Mouse (Mus musculus): ENCODE results near the gene Snx13. TPM values are rescaled to one million over a fixed set of nuclear protein-coding genes. Genes with fewer than 3 reads are reported as not detected.

Gene Snx13
- polyA plus RNA-seq, 1 experiment from 2014 or later = 32.1 TPM

DNA sequence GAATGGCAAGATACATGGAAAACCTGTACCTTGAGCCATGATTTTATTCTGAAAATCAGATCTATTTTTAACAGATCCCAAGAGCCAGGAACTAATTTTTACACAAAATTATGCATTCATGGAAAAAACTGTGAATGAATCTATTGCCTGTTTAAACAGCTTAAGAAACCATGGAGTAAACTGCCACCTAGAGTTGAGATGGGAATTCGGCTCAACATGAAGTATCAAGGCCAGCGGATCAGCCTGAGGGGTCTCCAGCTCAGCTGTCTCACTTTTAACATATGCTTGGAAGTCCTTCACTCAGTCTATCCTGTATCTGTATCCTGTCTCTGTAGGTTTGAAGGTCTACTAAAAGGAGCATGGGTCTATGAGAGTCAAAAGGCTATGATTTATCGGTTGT lies 30.9 kb upstream of the Snx13 start:
- Histone ChIP-seq H3K4me3 (replicated peaks; ENCODE audit: low read length) (no peak overlapping the region), H3K9me3 (ENCODE audit: control insufficient read depth, low read length) (no peaks in the 10 kb centered on the region), H3K27ac (ENCODE audit: low read length) (no peak overlapping the region), H3K36me3 (ENCODE audit: control insufficient read depth, insufficient read depth) (no peaks in the 10 kb centered on the region), H3K27me3 (replicated peaks; ENCODE audit: control insufficient read depth, insufficient read depth, low read length) (no peaks in the 10 kb centered on the region), H3K4me1 (replicated peaks; ENCODE audit: control insufficient read depth, insufficient read depth, low read length) (no peaks in the 10 kb centered on the region), H3K4me2 (ENCODE audit: low read length) (no peak overlapping the region), H3K9ac (replicated peaks; ENCODE audit: low read depth, low read length) (no peak overlapping the region)
- peak; percentile 86 for ATAC-seq
- 51% methylated on average over 3 of the region's 3 CpGs for WGBS

DNA sequence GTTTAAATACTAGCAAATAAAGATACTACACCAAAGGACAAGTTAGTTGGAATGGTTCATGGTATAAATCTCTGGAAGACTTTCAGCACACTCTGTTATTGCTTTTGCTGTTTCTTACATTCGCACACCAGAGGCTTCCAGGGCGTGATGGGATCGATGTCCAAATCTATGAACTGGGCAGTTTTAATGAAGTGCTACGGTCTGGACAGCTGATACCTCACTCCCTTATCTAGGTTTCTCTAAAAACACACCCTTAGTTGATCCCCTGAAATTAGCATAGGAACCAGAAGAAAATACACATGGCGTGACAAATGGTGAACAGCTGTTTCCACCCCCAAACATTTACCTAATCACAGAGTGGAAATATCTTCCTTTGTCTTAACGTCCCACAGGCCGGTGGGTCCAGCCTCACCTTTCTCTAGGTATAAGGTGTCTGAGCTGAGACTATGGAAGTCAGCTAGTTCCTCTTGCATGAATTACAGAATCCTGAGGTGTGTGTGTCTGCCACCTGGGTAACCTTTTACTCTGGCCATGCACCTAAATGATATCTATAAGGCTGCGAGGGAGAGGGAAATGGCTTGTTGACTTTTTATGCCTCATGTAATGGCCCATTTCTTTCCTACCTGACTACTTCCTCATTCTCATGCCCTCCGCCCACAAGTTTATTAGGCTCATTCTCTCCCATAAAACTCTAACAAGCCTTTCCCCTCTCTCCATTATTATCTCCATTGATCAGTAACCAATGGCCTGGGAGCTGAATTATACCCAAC lies 30.3 kb upstream of the Snx13 start:
- Histone ChIP-seq H3K27me3 (replicated peaks; ENCODE audit: control insufficient read depth, insufficient read depth, low read length) (no peaks in the 10 kb centered on the region), H3K9me3 (ENCODE audit: control insufficient read depth, low read length) (no peaks in the 10 kb centered on the region), H3K4me2 (ENCODE audit: low read length) (no peak overlapping the region), H3K36me3 (ENCODE audit: control insufficient read depth, insufficient read depth) (no peaks in the 10 kb centered on the region), H3K4me1 (replicated peaks; ENCODE audit: control insufficient read depth, insufficient read depth, low read length) (no peaks in the 10 kb centered on the region), H3K27ac (ENCODE audit: low read length) (no peak overlapping the region), H3K9ac (replicated peaks; ENCODE audit: low read depth, low read length) (no peak overlapping the region), H3K4me3 (replicated peaks; ENCODE audit: low read length) (no peak overlapping the region)
- ATAC-seq = peak; percentile 14; the same call in 1 of the 2 replicates
- WGBS = 95% methylated on average over 9 of the region's 9 CpGs

DNA sequence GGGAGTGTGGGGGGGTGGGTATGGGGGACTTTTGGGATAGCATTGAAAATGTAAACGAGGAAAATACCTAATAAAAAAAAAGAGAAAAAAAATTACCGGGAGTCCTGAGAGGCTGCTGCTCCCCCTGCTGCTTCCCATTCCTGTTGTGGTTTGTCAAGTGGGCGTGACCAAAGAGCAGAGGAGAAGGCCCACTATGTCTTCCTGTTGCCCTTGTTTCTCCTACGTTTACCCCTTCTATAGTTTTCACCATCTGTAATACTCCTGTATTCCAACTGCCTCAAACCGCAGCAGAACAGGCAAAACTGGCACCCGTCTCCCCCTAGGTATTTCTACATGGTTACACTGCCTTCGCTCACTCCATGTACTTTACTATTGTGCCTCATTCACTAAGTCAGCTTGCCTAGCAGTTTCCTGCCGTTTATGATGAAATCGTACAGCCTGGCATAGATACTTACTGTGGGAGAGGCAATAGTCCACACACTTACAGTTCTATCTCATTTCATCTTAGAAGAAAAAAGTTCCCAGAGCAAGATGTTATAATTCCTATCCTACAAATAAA lies 28.2 kb upstream of the Snx13 start:
- H3K27ac ChIP-seq (ENCODE audit: low read length) = no peak overlapping the region
- ATAC-seq = no peak
- H3K4me2 ChIP-seq (ENCODE audit: low read length) = no peak overlapping the region
- no peak overlapping the region for H3K4me3 ChIP-seq (replicated peaks; ENCODE audit: low read length)
- H3K27me3 ChIP-seq (replicated peaks; ENCODE audit: control insufficient read depth, insufficient read depth, low read length) = no peaks in the 10 kb centered on the region
- H3K9me3 ChIP-seq (ENCODE audit: control insufficient read depth, low read length) = no peaks in the 10 kb centered on the region
- WGBS = 85% methylated on average over 9 of the region's 9 CpGs
- H3K9ac ChIP-seq (replicated peaks; ENCODE audit: low read depth, low read length) = no peak overlapping the region
- H3K4me1 ChIP-seq (replicated peaks; ENCODE audit: control insufficient read depth, insufficient read depth, low read length) = no peaks in the 10 kb centered on the region
- no peaks in the 10 kb centered on the region for H3K36me3 ChIP-seq (ENCODE audit: control insufficient read depth, insufficient read depth)

DNA sequence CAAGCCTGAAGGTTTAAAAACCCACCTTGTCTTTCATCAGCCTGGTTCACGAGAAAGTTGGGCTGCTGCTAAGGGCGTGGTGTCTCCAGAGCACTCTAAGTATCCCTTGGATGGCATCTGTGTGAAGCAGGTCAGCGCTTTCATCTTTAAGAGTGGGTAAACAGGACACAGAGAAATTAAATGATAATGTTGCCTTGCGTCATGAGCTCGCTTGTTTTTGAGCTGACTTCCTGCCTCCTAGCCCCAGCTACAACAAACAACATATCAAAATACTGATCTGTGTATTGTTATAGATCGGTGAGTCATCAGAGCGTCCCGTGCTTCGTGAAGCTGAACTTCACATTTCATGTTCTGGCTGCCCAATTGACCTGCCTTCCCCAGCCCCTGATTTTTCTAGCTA lies 25.7 kb upstream of the Snx13 start:
- no peaks in the 10 kb centered on the region for H3K9me3 ChIP-seq (ENCODE audit: control insufficient read depth, low read length)
- 88% methylated on average over 9 of the region's 9 CpGs for WGBS
- H3K9ac ChIP-seq (replicated peaks; ENCODE audit: low read depth, low read length) = no peak overlapping the region
- no peak for ATAC-seq
- H3K27me3 ChIP-seq (replicated peaks; ENCODE audit: control insufficient read depth, insufficient read depth, low read length) = no peaks in the 10 kb centered on the region
- no peaks in the 10 kb centered on the region for H3K36me3 ChIP-seq (ENCODE audit: control insufficient read depth, insufficient read depth)
- H3K4me1 ChIP-seq (replicated peaks; ENCODE audit: control insufficient read depth, insufficient read depth, low read length) = peaks cover 4% of the 10 kb centered on the region; the same call in 1 of the 2 replicates
- H3K4me3 ChIP-seq (replicated peaks; ENCODE audit: low read length) = no peak overlapping the region
- H3K27ac ChIP-seq (ENCODE audit: low read length) = no peak overlapping the region
- H3K4me2 ChIP-seq (ENCODE audit: low read length) = no peak overlapping the region

DNA sequence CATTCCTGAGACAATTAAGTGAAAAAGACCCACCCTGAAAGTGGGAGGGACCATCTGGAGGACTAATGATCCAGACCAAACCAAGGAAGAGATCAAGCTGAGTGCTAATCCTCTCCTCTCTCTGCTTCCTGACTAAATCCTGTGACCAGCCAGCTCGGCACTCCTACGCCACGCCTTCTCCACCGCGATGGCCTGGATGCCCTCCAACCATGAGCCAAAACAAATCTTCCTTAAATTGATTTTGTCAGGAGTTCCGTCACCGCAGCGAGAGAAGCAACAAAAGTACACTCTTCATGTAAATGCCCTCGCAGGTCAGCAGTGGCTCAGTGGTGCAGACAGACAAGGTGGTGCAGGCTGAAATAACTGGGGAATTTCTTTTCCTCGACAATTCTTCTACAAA lies 24.9 kb upstream of the Snx13 start:
- H3K27ac ChIP-seq (ENCODE audit: low read length) = no peak overlapping the region
- H3K9ac ChIP-seq (replicated peaks; ENCODE audit: low read depth, low read length) = no peak overlapping the region
- no peaks in the 10 kb centered on the region for H3K36me3 ChIP-seq (ENCODE audit: control insufficient read depth, insufficient read depth)
- ATAC-seq = no peak
- no peak overlapping the region for H3K4me2 ChIP-seq (ENCODE audit: low read length)
- H3K4me1 ChIP-seq (replicated peaks; ENCODE audit: control insufficient read depth, insufficient read depth, low read length) = peaks cover 4% of the 10 kb centered on the region; the same call in 1 of the 2 replicates
- 40% methylated on average over 10 of the region's 10 CpGs for WGBS
- H3K9me3 ChIP-seq (ENCODE audit: control insufficient read depth, low read length) = no peaks in the 10 kb centered on the region
- H3K4me3 ChIP-seq (replicated peaks; ENCODE audit: low read length) = no peak overlapping the region
- no peaks in the 10 kb centered on the region for H3K27me3 ChIP-seq (replicated peaks; ENCODE audit: control insufficient read depth, insufficient read depth, low read length)

DNA sequence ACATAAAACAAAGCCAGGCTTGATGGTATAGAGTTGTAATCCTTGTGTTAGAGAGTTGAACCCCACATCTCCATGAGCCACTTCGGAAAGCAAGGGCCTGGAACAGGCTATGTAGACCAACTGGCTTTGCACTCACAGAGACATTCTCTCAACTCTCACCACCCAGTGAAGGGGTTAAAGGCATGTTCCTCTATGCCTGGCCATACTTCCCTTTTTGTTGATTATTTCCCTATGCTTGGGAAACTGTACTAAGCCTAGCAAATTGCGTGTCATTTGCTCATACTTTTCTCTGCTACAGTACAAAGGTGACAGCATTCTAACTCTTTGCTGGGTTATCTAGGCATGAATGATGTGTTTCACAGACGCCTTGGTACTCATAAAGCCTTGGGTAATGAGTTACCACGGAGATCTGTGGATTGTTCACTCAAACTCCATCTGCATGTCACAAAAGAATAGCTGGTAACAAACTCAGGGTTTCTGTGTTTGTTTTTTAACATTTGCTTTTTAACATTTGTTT lies 21.0 kb upstream of the Snx13 start:
- ATAC-seq = no peak
- no peak overlapping the region for H3K9ac ChIP-seq (replicated peaks; ENCODE audit: low read depth, low read length)
- no peaks in the 10 kb centered on the region for H3K9me3 ChIP-seq (ENCODE audit: control insufficient read depth, low read length)
- H3K27ac ChIP-seq (ENCODE audit: low read length) = no peak overlapping the region
- no peaks in the 10 kb centered on the region for H3K27me3 ChIP-seq (replicated peaks; ENCODE audit: control insufficient read depth, insufficient read depth, low read length)
- H3K4me1 ChIP-seq (replicated peaks; ENCODE audit: control insufficient read depth, insufficient read depth, low read length) = peaks cover 4% of the 10 kb centered on the region; the same call in 1 of the 2 replicates
- no peaks in the 10 kb centered on the region for H3K36me3 ChIP-seq (ENCODE audit: control insufficient read depth, insufficient read depth)
- H3K4me2 ChIP-seq (ENCODE audit: low read length) = no peak overlapping the region
- WGBS = 44% methylated on average over 4 of the region's 4 CpGs
- H3K4me3 ChIP-seq (replicated peaks; ENCODE audit: low read length) = no peak overlapping the region

DNA sequence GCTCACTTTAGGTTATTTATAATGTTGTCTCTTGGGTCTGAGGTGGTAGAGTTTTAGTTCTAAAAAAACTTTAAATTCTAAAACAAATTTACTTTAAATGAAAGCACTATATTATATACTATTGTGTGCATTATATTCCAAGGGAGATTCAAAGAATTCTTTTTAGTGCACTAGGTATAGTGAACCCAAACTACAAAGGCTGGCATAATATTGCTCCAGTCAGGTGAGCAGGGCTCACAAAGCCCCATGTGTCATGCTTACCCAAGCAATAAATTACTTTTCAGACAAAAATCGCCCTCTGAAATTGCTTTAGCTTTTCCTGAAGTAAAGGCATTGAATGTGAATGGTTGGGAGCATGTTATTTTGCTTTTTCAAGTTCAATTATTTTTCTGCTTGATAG lies 19.5 kb upstream of the Snx13 start:
- WGBS = 23% methylated on average over 1 of the region's 1 CpGs
- no peak overlapping the region for H3K27ac ChIP-seq (ENCODE audit: low read length)
- no peak overlapping the region for H3K4me3 ChIP-seq (replicated peaks; ENCODE audit: low read length)
- H3K9ac ChIP-seq (replicated peaks; ENCODE audit: low read depth, low read length) = no peak overlapping the region
- no peak for ATAC-seq
- no peaks in the 10 kb centered on the region for H3K27me3 ChIP-seq (replicated peaks; ENCODE audit: control insufficient read depth, insufficient read depth, low read length)
- peaks cover 4% of the 10 kb centered on the region; the same call in 1 of the 2 replicates for H3K4me1 ChIP-seq (replicated peaks; ENCODE audit: control insufficient read depth, insufficient read depth, low read length)
- no peaks in the 10 kb centered on the region for H3K36me3 ChIP-seq (ENCODE audit: control insufficient read depth, insufficient read depth)
- H3K4me2 ChIP-seq (ENCODE audit: low read length) = no peak overlapping the region
- H3K9me3 ChIP-seq (ENCODE audit: control insufficient read depth, low read length) = no peaks in the 10 kb centered on the region

DNA sequence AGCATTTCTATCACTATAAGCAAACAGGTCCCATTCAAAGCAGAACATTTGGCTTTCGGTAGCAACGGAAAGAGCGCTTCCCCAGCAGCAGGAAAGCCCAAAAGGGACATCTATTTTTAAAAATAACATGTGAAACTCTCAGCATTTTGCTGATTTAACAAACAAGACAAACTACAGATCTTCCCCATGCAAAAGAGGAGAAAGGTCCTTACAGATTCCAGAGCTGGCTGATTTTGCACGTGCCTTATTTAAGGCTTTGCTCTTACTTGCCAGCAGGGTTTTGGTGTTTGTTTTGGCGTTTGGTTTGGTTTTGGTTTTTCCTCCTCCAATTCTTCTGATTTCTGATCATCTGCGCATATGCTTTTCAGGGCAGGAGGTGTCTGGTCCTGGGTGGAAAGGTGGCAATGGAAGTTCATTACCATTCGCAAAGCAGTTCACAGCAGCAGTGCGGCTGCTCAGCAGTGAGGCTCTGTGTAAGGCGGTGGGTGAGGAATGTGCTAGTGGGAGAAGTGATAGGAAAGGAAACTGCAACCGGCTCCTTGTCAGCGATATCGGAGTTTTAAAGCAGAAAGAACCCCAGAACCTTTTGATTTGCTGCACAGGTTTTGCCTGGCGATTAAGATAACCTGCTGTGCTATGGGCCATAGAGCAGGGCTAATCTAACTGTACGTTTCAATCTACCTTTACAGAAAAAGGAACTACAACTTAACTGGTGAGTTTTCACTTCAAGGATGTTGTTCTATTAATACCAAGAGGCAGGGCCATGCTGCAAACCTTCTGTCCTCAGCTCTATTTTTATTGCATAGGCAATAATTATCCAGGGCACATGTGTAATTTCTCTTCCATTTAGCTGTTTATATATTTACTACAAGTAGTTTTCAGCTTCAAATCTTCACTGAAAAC lies 8.1 kb upstream of the Snx13 start:
- H3K9me3 ChIP-seq (ENCODE audit: control insufficient read depth, low read length) = no peaks in the 10 kb centered on the region
- 0 out of 2 replicates have a peak overlapping the region, but pooled peaks have one; percentile 20 for H3K4me2 ChIP-seq (ENCODE audit: low read length)
- H3K4me1 ChIP-seq (replicated peaks; ENCODE audit: control insufficient read depth, insufficient read depth, low read length) = no peaks in the 10 kb centered on the region
- H3K36me3 ChIP-seq (ENCODE audit: control insufficient read depth, insufficient read depth) = no peaks in the 10 kb centered on the region
- no peaks in the 10 kb centered on the region for H3K27me3 ChIP-seq (replicated peaks; ENCODE audit: control insufficient read depth, insufficient read depth, low read length)
- ATAC-seq = no peak
- H3K9ac ChIP-seq (replicated peaks; ENCODE audit: low read depth, low read length) = no peak overlapping the region
- H3K4me3 ChIP-seq (replicated peaks; ENCODE audit: low read length) = no peak overlapping the region
- H3K27ac ChIP-seq (ENCODE audit: low read length) = no peak overlapping the region
- 38% methylated on average over 14 of the region's 14 CpGs for WGBS

DNA sequence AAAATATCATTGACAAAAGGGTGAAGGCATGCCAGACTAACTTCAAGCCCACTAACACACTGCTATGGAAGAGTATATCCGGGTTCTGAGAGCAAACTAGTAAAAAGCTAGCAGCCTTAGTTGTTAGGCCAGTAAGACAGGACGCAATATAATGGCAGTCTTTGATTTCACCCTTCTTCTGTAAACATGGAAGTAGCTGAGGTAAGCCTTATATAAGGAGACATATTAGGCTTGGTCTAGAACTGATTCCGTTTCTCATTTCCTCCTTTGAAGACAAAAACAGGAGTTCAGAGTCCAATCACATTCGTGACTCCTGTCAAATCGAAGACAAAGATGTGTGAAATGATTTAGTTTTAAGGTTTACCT lies 7.4 kb upstream of the Snx13 start:
- WGBS = 88% methylated on average over 5 of the region's 5 CpGs
- Histone ChIP-seq H3K27ac (ENCODE audit: low read length) (no peak overlapping the region), H3K4me3 (replicated peaks; ENCODE audit: low read length) (no peak overlapping the region), H3K27me3 (replicated peaks; ENCODE audit: control insufficient read depth, insufficient read depth, low read length) (no peaks in the 10 kb centered on the region), H3K36me3 (ENCODE audit: control insufficient read depth, insufficient read depth) (no peaks in the 10 kb centered on the region), H3K4me2 (ENCODE audit: low read length) (no peak overlapping the region), H3K9ac (replicated peaks; ENCODE audit: low read depth, low read length) (no peak overlapping the region), H3K9me3 (ENCODE audit: control insufficient read depth, low read length) (no peaks in the 10 kb centered on the region), H3K4me1 (replicated peaks; ENCODE audit: control insufficient read depth, insufficient read depth, low read length) (no peaks in the 10 kb centered on the region)
- ATAC-seq = no peak
